ENCODE assay signal across 8 mouse cellular contexts in genomic region chr14:16365362-16366173, GRCm38 (mm10). TPM values are rescaled to one million over a fixed set of nuclear protein-coding genes. Genes with fewer than 3 reads are reported as not detected.
DNase-seq lines count a peak whose midpoint lies in the region; ATAC-seq lines count a peak whose summit lies in the region.

No protein-coding gene starts in this region.

- peak; percentile 80 to 92 for DNase-seq in adrenal gland, adult (ENCODE audit: inconsistent age in 2 of 2, low spot score in 1 of 2)
- peak; percentile 74 for DNase-seq in embryo, embryonic 11 days
- peak; percentile 48 to 64 for DNase-seq in gastrocnemius, postnatal 36 days
- DNase-seq in left cerebral cortex, postnatal 4 days, result peak; percentile 50
- DNase-seq in midbrain, embryonic 11.5 days (ENCODE audit: low spot score, missing footprints), result peak; percentile 96
- peak; percentile 64 for DNase-seq in right cerebral cortex, postnatal 4 days
- DNase-seq in yolk sac, embryonic 10.5 days (ENCODE audit: low spot score), result peak; percentile 80

- no peaks in the 10 kb centered on the region for H3K27me3 ChIP-seq in intestine, embryonic 16.5 days (replicated peaks; ENCODE audit: control insufficient read depth, insufficient read depth, low read length)
- no peaks in the 10 kb centered on the region for H3K27me3 ChIP-seq in midbrain, embryonic 11.5 days (ENCODE audit: control insufficient read depth, insufficient read depth, low read length)

- H3K4me2 ChIP-seq in intestine, embryonic 16.5 days (ENCODE audit: low read depth, low read length), result peak overlapping the region; percentile 77
- H3K4me2 ChIP-seq in midbrain, embryonic 11.5 days, result peak overlapping the region; percentile 69

- peak overlapping the region; percentile 99 for H3K9ac ChIP-seq in intestine, embryonic 16.5 days (ENCODE audit: low read depth, low read length)
- H3K9ac ChIP-seq in midbrain, embryonic 11.5 days (ENCODE audit: low read length), result peak overlapping the region; percentile 99

- peak overlapping the region; percentile 99 for H3K27ac ChIP-seq in intestine, embryonic 16.5 days (ENCODE audit: low read length)
- peak overlapping the region; percentile 96 for H3K27ac ChIP-seq in midbrain, embryonic 11.5 days (ENCODE audit: low read depth, low read length)

- peak; percentile 71 for ATAC-seq in intestine, embryonic 16.5 days
- peak; percentile 60 for ATAC-seq in midbrain, embryonic 11.5 days (ENCODE audit: low FRiP score)

- H3K36me3 ChIP-seq in intestine, embryonic 16.5 days (ENCODE audit: control insufficient read depth, insufficient read depth, low read length), result no peaks in the 10 kb centered on the region
- no peaks in the 10 kb centered on the region for H3K36me3 ChIP-seq in midbrain, embryonic 11.5 days (ENCODE audit: control insufficient read depth, insufficient read depth, low read length)

- WGBS in intestine, embryonic 16.5 days, result under 1% methylated on average over 86 of the region's 87 CpGs
- under 1% methylated on average over 83 of the region's 87 CpGs for WGBS in midbrain, embryonic 11.5 days

- intact Hi-C loops in gastrocnemius, postnatal 36 days (cut with DNase I), result loop anchor here (5.0 kb wide), 1 partner anchor 123 kb away; no protein-coding TSS in a partner anchor
- intact Hi-C loops in left cerebral cortex, postnatal 4 days (cut with DNase I), result loop anchor here (10.0 kb wide), 1 partner anchor 121 kb away; the partner anchor contains the start of genes Ngly1 and Oxsm

- no peaks in the 10 kb centered on the region for H3K9me3 ChIP-seq in intestine, embryonic 16.5 days (ENCODE audit: control insufficient read depth, low read length)
- no peaks in the 10 kb centered on the region for H3K9me3 ChIP-seq in midbrain, embryonic 11.5 days (ENCODE audit: control insufficient read depth, low read length)

- H3K4me3 ChIP-seq in intestine, embryonic 16.5 days (ENCODE audit: low read length), result peak overlapping the region; percentile 96
- H3K4me3 ChIP-seq in midbrain, embryonic 11.5 days (ENCODE audit: low read depth, low read length), result peak overlapping the region; percentile 94

- peaks cover 13% of the 10 kb centered on the region for H3K4me1 ChIP-seq in intestine, embryonic 16.5 days (ENCODE audit: control insufficient read depth, insufficient read depth, low read length)
- H3K4me1 ChIP-seq in midbrain, embryonic 11.5 days (ENCODE audit: control insufficient read depth, insufficient read depth, low read length), result peaks cover 17% of the 10 kb centered on the region

RNA-seq across cellular contexts. Expression of gene Top2b, which starts 0.6 kb away (rescaled TPM):
- total RNA-seq in gastrocnemius, postnatal 36 days (2021), result 10 to 100 TPM; 29.8 to 32.5 TPM
- 20.4 and 25.6 TPM in 2 replicates for polyA plus RNA-seq in intestine, embryonic 16.5 days (2015; fragmentation: Nextera tagmentation; extraction: Ambion mirVana)
- 100 to 1,000 TPM; 220 to 249 TPM for total RNA-seq in left cerebral cortex, postnatal 4 days (2021)
- polyA plus RNA-seq in midbrain, embryonic 11.5 days (2014; fragmentation: Nextera tagmentation; extraction: Ambion mirVana), result 159 and 186 TPM in 2 replicates

Comparison
In these comparisons a context has a peak if more than half of its experiments do, and no peak if none do; other contexts are left out.
1. Peak in every context shown above with its lines: DNase-seq, ATAC-seq, H3K4me3 ChIP-seq and H3K27ac ChIP-seq.
2. RNA of gene Top2b, which starts 0.6 kb away (total RNA-seq): 220 to 249 TPM in left cerebral cortex, postnatal 4 days; 29.8 to 32.5 TPM in gastrocnemius, postnatal 36 days; every median in the first group is over 4 times any median in the second.